ENCODE assay signal across 13 mouse cellular contexts in the genomic region with DNA sequence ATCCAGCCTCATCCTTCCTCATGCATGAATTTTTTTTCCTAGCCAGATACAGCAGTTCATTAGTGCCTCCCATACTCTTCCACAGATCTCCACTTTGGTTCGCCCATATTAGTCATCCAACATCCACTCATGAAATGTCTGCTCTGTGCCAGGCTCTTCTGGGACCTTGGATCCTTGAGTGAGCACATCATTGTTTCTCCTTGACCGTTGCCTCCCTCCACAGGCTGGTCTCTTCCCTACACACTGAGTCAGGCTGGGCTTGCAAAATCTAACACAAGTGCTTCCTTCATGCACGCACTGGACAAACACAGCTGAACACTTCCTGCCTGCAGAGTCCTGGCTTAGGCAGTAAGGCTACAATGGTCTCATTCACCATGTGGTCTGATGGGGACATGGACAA. TPM values are rescaled to one million over a fixed set of nuclear protein-coding genes. Genes with fewer than 3 reads are reported as not detected.
DNase-seq lines count a peak whose midpoint lies in the region; ATAC-seq and TF ChIP-seq lines count a peak whose summit lies in the region.
"Had no signal": no experiment of that assay in that cellular context is flagged by ENCODE, and none has a peak within 500 bp of the region (broad histone marks: within the 10 kb centered on the region; RNA-seq: fewer than 3 reads in every experiment).

No protein-coding gene starts in this region.

- WGBS in midbrain, postnatal 0 days = 82% methylated on average over 3 of the region's 3 CpGs
- 84% methylated on average over 3 of the region's 3 CpGs for WGBS in midbrain, embryonic 16.5 days
- 60% methylated on average over 3 of the region's 3 CpGs for WGBS in liver, embryonic 16.5 days (ENCODE audit: insufficient replicate concordance)

- no peaks in the 10 kb centered on the region for H3K27me3 ChIP-seq in midbrain, postnatal 0 days (ENCODE audit: insufficient read depth, low read length)
- no peaks in the 10 kb centered on the region for H3K27me3 ChIP-seq in midbrain, embryonic 16.5 days (ENCODE audit: control insufficient read depth, insufficient read depth, low read depth, low read length)
- no peaks in the 10 kb centered on the region; the same call in 1 of the 2 replicates for H3K27me3 ChIP-seq in liver, embryonic 16.5 days (ENCODE audit: control insufficient read depth, insufficient read depth, low read depth, low read length)
- H3K27me3 ChIP-seq: forebrain, embryonic 12.5 days; lung, embryonic 15.5 days had no signal

- DNase-seq in gastrocnemius, adult 18-20 months (ENCODE audit: low spot score) = peak; percentile 43
- no peak for DNase-seq in gastrocnemius, postnatal 10 days
- no peak for DNase-seq in midbrain, postnatal 0 days (ENCODE audit: low spot score)
- DNase-seq in retina, embryonic 14.5 days (ENCODE audit: low spot score) = no peak
- DNase-seq in frontal cortex, adult 2 months (ENCODE audit: extremely low spot score in 1 of 2, low spot score in 1 of 2) = no peak
- DNase-seq: cerebellum, postnatal 36 days had no signal

- no peak for ATAC-seq in midbrain, postnatal 0 days (ENCODE audit: low FRiP score)
- no peak for ATAC-seq in midbrain, embryonic 16.5 days
- ATAC-seq in liver, embryonic 16.5 days (ENCODE audit: low read depth) = peak; percentile 33; the same call in 1 of the 2 replicates
- 0 out of 2 replicates have a peak, but pooled peaks have one; percentile 13 for ATAC-seq in neutrophil, adult 5-6 weeks (ENCODE audit: extremely low read depth, insufficient number of reproducible peaks, low FRiP score, poor library complexity, severe bottlenecking)

- no peaks in the 10 kb centered on the region for H3K9me3 ChIP-seq in midbrain, postnatal 0 days (ENCODE audit: low read length)
- H3K9me3 ChIP-seq in midbrain, embryonic 16.5 days (replicated peaks; ENCODE audit: control insufficient read depth, low read length, poor library complexity, severe bottlenecking) = no peaks in the 10 kb centered on the region
- no peaks in the 10 kb centered on the region for H3K9me3 ChIP-seq in liver, embryonic 16.5 days (replicated peaks; ENCODE audit: control insufficient read depth, low read length)
- H3K9me3 ChIP-seq: forebrain, embryonic 12.5 days; lung, embryonic 15.5 days; neural tube, embryonic 13.5 days had no signal

- TF ChIP-seq CTCF in midbrain, postnatal 0 days (IDR thresholded peaks at IDR 0.05) = 0 out of 2 replicates have a peak, but pooled peaks have one; percentile 2

- H3K4me3 ChIP-seq in midbrain, postnatal 0 days (ENCODE audit: low read depth, low read length) = no peak overlapping the region
- H3K4me3 ChIP-seq in midbrain, embryonic 16.5 days (ENCODE audit: low read depth, low read length) = no peak overlapping the region
- no peak overlapping the region for H3K4me3 ChIP-seq in liver, embryonic 16.5 days (ENCODE audit: low read depth, low read length)
- H3K4me3 ChIP-seq: forebrain, embryonic 12.5 days; lung, embryonic 15.5 days; neural tube, embryonic 13.5 days had no signal

- H3K4me1 ChIP-seq in midbrain, postnatal 0 days (ENCODE audit: insufficient read depth, low read length) = peaks cover 11% of the 10 kb centered on the region; the same call in 1 of the 2 replicates
- H3K4me1 ChIP-seq in midbrain, embryonic 16.5 days (ENCODE audit: control insufficient read depth, insufficient read depth, low read length) = peaks cover 21% of the 10 kb centered on the region
- no peaks in the 10 kb centered on the region; the same call in 1 of the 2 replicates for H3K4me1 ChIP-seq in liver, embryonic 16.5 days (ENCODE audit: control insufficient read depth, low read depth, low read length)

- no peak overlapping the region for H3K4me2 ChIP-seq in midbrain, postnatal 0 days (ENCODE audit: low read depth, low read length, poor library complexity, severe bottlenecking)
- H3K4me2 ChIP-seq in midbrain, embryonic 16.5 days (ENCODE audit: low read length) = no peak overlapping the region
- no peak overlapping the region for H3K4me2 ChIP-seq in liver, embryonic 16.5 days (ENCODE audit: low read depth, low read length)
- H3K4me2 ChIP-seq: forebrain, embryonic 12.5 days; hindbrain, embryonic 14.5 days; lung, embryonic 15.5 days; neural tube, embryonic 13.5 days had no signal

- H3K27ac ChIP-seq in midbrain, postnatal 0 days (ENCODE audit: low read depth, low read length) = no peak overlapping the region
- H3K27ac ChIP-seq in midbrain, embryonic 16.5 days (ENCODE audit: low read length) = no peak overlapping the region
- H3K27ac ChIP-seq in liver, embryonic 16.5 days (ENCODE audit: low read length) = no peak overlapping the region
- H3K27ac ChIP-seq: forebrain, embryonic 12.5 days; hindbrain, embryonic 14.5 days; lung, embryonic 15.5 days; neural tube, embryonic 13.5 days had no signal

- H3K36me3 ChIP-seq in midbrain, postnatal 0 days (ENCODE audit: insufficient read depth, low read length) = no peaks in the 10 kb centered on the region
- no peaks in the 10 kb centered on the region for H3K36me3 ChIP-seq in midbrain, embryonic 16.5 days (ENCODE audit: control insufficient read depth, insufficient read depth, low read length)
- no peaks in the 10 kb centered on the region for H3K36me3 ChIP-seq in liver, embryonic 16.5 days (ENCODE audit: control insufficient read depth, insufficient read depth)
- H3K36me3 ChIP-seq: forebrain, embryonic 12.5 days; lung, embryonic 15.5 days; neural tube, embryonic 13.5 days had no signal

- H3K9ac ChIP-seq in midbrain, postnatal 0 days (replicated peaks; ENCODE audit: low read length, poor library complexity, severe bottlenecking) = no peak overlapping the region
- H3K9ac ChIP-seq in midbrain, embryonic 16.5 days (ENCODE audit: low read depth, low read length) = no peak overlapping the region
- H3K9ac ChIP-seq in liver, embryonic 16.5 days (ENCODE audit: low read depth, low read length) = no peak overlapping the region
- H3K9ac ChIP-seq: forebrain, embryonic 12.5 days; hindbrain, embryonic 14.5 days; lung, embryonic 15.5 days; neural tube, embryonic 13.5 days had no signal

RNA-seq across cellular contexts. Expression of a gene that starts 1.7 kb away (rescaled TPM):
- 10 to 100 TPM; 32.4 to 42.0 TPM for total RNA-seq in gastrocnemius, adult 18-20 months (2021)
- total RNA-seq in gastrocnemius, postnatal 10 days (2021) = 10 to 100 TPM; 25.7 to 37.4 TPM
- 49.6 and 53.8 TPM in 2 replicates for total RNA-seq in midbrain, postnatal 0 days (2014; rRNA removed)
- 43.6 and 48.4 TPM in 2 replicates for polyA plus RNA-seq in midbrain, postnatal 0 days (2015; fragmentation: Nextera tagmentation; extraction: Ambion mirVana)
- 60.4 and 62.4 TPM in 2 replicates for polyA plus RNA-seq in midbrain, embryonic 16.5 days (2015; fragmentation: Nextera tagmentation; extraction: Ambion mirVana)
- 35.4 and 38.7 TPM in 2 replicates for polyA plus RNA-seq in liver, embryonic 16.5 days (2015; fragmentation: Nextera tagmentation; extraction: Ambion mirVana)
- total RNA-seq in neutrophil, adult 5-6 weeks (2017) = 104 and 105 TPM in 2 replicates
- polyA plus RNA-seq in frontal cortex, adult 2 months (2012; rRNA removed) = 59.6 and 59.9 TPM in 2 replicates

RNA-seq across cellular contexts. Expression of a gene that starts 2.0 kb away (rescaled TPM):
- total RNA-seq in gastrocnemius, adult 18-20 months (2021) = under 1 TPM; 0.62 to 1.00 TPM
- under 1 TPM; 0.56 to 0.63 TPM for total RNA-seq in gastrocnemius, postnatal 10 days (2021)
- total RNA-seq in midbrain, postnatal 0 days (2014; rRNA removed) = 0.99 and 2.3 TPM in 2 replicates
- 1.4 and 1.6 TPM in 2 replicates for polyA plus RNA-seq in midbrain, postnatal 0 days (2015; fragmentation: Nextera tagmentation; extraction: Ambion mirVana)
- polyA plus RNA-seq in midbrain, embryonic 16.5 days (2015; fragmentation: Nextera tagmentation; extraction: Ambion mirVana) = 0.94 and 0.97 TPM in 2 replicates
- polyA plus RNA-seq in liver, embryonic 16.5 days (2015; fragmentation: Nextera tagmentation; extraction: Ambion mirVana) = not detected in 2 replicates
- total RNA-seq in neutrophil, adult 5-6 weeks (2017) = 5.4 and 6.2 TPM in 2 replicates
- 2.5 and 3.6 TPM in 2 replicates for polyA plus RNA-seq in frontal cortex, adult 2 months (2012; rRNA removed)
- polyA plus RNA-seq: forebrain, embryonic 12.5 days; lung, embryonic 15.5 days had no signal

RNA-seq across cellular contexts. Expression of a gene that starts 40.1 kb away (rescaled TPM):
- not detected for total RNA-seq in gastrocnemius, adult 18-20 months (2021)
- not detected for total RNA-seq in gastrocnemius, postnatal 10 days (2021)
- total RNA-seq in midbrain, postnatal 0 days (2014; rRNA removed) = 77.9 and 81.1 TPM in 2 replicates
- 47.3 and 59.6 TPM in 2 replicates for polyA plus RNA-seq in midbrain, postnatal 0 days (2015; fragmentation: Nextera tagmentation; extraction: Ambion mirVana)
- 64.7 and 65.0 TPM in 2 replicates for polyA plus RNA-seq in midbrain, embryonic 16.5 days (2015; fragmentation: Nextera tagmentation; extraction: Ambion mirVana)
- polyA plus RNA-seq in liver, embryonic 16.5 days (2015; fragmentation: Nextera tagmentation; extraction: Ambion mirVana) = 0.05 TPM in 1 of 2 replicates, not detected in the other
- total RNA-seq in neutrophil, adult 5-6 weeks (2017) = not detected in 2 replicates
- 17.5 and 19.3 TPM in 2 replicates for polyA plus RNA-seq in frontal cortex, adult 2 months (2012; rRNA removed)

RNA-seq across cellular contexts. Expression of a gene that starts 51.2 kb away (rescaled TPM):
- 100 to 1,000 TPM in 1 of 2 experiments, 10 to 100 TPM in 1; 96.9 to 110 TPM for total RNA-seq in gastrocnemius, adult 18-20 months (2021)
- total RNA-seq in gastrocnemius, postnatal 10 days (2021) = 10 to 100 TPM; 79.2 to 92.0 TPM
- total RNA-seq in midbrain, postnatal 0 days (2014; rRNA removed) = 47.9 and 60.2 TPM in 2 replicates
- polyA plus RNA-seq in midbrain, postnatal 0 days (2015; fragmentation: Nextera tagmentation; extraction: Ambion mirVana) = 7.9 and 8.1 TPM in 2 replicates
- 14.3 and 17.1 TPM in 2 replicates for polyA plus RNA-seq in midbrain, embryonic 16.5 days (2015; fragmentation: Nextera tagmentation; extraction: Ambion mirVana)
- polyA plus RNA-seq in liver, embryonic 16.5 days (2015; fragmentation: Nextera tagmentation; extraction: Ambion mirVana) = 4.3 and 5.8 TPM in 2 replicates
- 146 and 152 TPM in 2 replicates for total RNA-seq in neutrophil, adult 5-6 weeks (2017)
- polyA plus RNA-seq in frontal cortex, adult 2 months (2012; rRNA removed) = 50.1 and 53.1 TPM in 2 replicates

Comparison
In these comparisons a context has a peak if more than half of its experiments do, and no peak if none do; other contexts are left out.
1. ATAC-seq: peak in liver, embryonic 16.5 days (single experiment) and neutrophil, adult 5-6 weeks (single experiment); none in midbrain, postnatal 0 days (single experiment) and midbrain, embryonic 16.5 days (single experiment).
2. RNA of a gene that starts 40.1 kb away (total RNA-seq): 77.9 to 81.1 TPM in midbrain, postnatal 0 days; not detected in gastrocnemius, postnatal 10 days, not detected in gastrocnemius, adult 18-20 months and not detected in neutrophil, adult 5-6 weeks; every median in the first group is over 10 times any median in the second.